Mouse (Mus musculus): ENCODE results near the gene Ankrd44.

Ankrd44 gene

GRCm38 (mm10) chr1:54882856-54883467, 43.2 kb downstream of the Ankrd44 start:
- no peak for DNase-seq

DNA sequence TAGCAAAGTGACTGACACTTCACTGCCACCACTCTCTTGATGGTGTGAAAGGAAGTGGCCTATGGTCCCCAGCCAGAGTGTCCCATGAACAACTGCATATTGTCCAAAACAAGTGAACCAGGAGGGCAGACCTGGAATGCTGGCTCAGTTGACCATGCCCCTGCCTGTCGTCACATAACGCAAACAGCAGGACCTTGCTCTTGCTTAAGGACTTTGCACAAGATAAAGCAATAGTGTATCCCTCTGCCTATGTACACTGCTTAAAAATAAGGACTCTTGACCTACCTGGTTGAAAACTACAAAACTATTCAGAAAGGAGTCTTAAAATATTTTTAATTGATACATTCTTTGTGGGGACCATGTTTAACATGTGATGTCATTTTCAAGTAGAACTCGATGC, 44.7 kb downstream of the Ankrd44 start:
- no peak for DNase-seq

GRCm38 (mm10) chr1:54877423-54878073, 48.6 kb downstream of the Ankrd44 start:
- DNase-seq, result no peak

- DNase-seq, result no peak
Measured at GRCm38 (mm10) chr1:54877014-54877413, 49.2 kb downstream of the Ankrd44 start.

DNA sequence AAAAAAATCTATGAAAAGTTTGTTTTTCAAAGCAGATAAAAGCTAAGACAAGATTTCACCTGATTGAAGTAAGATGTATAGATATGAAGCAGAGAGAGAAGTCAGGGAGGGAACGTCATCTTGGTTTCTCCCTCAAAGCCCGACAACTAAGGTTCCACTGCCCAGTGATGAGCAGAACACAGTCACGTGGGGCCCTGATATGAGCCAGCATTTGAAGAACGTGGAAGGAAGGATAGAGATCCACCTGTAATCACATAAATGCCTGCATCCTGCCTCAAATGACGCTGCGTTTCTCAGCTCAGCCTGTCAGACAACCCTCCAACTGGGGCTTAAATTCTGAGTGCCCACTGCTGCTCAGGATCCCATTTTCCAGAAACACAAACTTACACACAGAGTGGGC, 52.1 kb downstream of the Ankrd44 start:
- DNase-seq, result no peak

GRCm38 (mm10) chr1:54872857-54873616, 53.1 kb downstream of the Ankrd44 start:
- no peak for DNase-seq

DNA sequence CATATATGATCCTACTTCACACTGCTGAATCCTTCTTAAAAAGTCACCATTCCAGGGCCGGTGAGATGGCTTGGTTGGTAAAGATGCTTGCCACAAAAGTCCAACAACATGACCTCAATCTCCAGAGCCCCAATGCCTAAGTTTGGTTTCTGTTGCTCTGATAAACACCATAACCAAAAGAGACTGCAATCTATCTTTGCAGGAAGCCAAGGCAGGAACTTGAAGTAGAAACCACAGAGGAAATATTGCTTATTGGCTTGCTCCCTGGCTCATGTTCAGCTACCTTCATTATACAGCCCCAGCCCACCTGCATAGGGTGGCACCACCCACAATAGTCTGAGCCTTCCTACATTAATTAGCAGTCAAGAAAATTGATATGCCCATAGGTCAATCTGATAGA, 54.9 kb downstream of the Ankrd44 start:
- peak; percentile 25 to 27 for DNase-seq

- DNase-seq, result no peak
Measured at GRCm38 (mm10) chr1:54870634-54871033, 55.6 kb downstream of the Ankrd44 start.

DNA sequence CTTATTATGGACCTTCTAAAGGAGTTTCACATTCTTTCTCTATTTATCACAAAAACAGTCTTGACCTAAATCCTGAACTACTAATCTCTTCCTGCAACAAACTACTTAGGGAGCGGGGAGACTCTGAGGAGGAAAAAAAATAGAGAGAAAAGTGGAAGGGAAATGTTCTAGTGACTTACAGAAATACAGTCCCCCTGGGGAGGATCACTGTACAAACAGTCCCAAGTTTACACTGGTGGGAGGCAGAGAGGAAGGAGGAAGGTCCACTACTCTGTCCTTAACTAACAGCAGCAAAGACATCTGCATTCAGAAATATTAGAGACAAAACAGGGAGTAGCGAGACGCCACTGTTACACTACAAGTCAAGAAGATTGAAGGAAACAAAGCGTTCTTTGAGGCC, 59.0 kb downstream of the Ankrd44 start:
- DNase-seq, result no peak

DNA sequence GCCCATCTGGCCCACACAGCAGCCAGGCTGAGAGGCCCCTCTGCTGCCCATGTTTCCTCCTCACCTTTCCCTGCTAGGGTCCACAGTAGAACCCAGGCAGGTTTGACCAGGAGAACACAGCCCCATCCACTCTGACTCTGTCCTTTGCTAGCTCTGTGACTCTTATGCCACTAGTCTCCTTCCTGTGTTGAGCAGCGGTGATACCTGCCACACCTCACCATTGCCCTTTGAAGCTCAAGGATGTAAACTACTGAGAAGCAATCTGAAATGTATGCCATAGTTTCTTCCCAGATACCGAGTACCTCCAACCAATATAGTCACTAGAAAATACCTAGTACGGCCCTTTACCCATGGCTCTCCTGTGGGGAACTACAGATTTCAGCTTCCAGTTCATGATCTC, 60.1 kb downstream of the Ankrd44 start:
- no peak for DNase-seq

DNA sequence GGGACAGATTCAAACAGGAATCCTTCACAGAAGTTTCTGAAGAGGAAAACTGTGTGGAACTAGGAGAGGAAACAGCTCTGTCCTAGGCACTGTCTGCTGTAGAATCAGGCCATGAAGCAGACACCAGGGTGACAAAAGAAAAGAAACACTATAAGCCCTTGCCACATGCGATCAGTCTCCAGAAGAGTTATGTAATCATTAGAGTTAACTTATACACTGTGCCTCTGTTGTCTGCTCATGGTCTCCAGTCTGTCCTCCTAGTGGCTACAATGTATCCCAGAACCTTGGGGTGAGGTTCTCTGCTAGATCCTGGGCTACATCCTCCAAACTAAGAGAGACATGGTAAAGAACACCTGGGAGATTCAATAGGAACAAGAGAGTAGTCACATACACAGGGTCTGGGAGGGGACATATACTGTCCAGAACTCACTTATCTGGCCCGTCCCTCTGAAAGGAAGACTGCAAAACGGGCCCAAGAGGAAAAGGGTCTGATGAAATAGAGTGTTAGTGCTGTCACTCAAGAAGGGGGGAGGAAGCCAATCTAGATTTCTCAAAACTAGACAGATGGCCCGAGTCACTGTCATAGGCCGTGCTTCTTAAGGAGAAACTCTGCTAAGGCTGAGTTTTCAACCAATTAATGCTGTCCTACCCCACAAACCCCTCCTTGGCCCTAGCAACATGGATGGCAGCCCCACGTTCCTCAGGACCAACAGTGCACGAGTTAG, 61.1 kb downstream of the Ankrd44 start:
- DNase-seq, result no peak

- no peak for DNase-seq
Measured at GRCm38 (mm10) chr1:54860361-54860760, 65.8 kb downstream of the Ankrd44 start.

DNA sequence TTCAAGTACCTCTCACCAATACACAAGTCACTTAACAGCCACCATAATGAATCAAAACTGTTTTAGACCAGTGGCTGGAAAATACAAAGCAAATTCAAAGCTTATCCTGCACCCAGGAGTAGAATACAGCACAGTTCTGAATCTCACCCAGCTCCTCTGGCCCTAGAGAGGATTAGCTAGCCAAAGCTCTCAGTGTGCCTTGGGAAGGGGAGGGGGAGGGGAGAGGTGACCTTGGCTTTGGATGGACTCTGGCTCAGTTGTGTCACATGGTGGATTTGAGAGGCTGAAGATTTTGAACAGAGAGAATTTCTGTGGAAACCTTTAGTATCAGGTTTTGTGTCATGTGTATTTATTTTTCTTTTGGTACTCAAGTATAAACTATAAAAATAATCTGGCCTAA, 66.3 kb downstream of the Ankrd44 start:
- no peak for DNase-seq

GRCm38 (mm10) chr1:54858898-54859297, 67.3 kb downstream of the Ankrd44 start:
- no peak for DNase-seq

DNA sequence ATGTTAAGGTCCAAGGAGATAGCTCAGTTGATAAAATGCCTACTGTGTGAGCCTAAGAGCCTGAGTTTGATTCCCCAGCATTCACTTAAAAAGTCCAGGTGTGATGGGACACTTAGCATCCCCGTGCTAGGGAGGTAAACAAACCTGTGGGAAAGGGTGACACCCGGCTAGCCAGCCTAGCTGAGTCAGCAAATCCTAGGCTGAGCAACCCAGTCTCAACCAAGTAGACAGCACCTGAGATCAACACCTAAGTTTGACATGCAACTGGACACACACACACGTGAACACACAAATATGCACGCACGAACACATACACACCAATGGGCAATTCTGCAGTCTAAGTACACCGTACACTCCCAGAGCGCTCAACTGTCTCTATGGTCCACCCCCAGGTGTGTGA, 69.7 kb downstream of the Ankrd44 start:
- no peak for DNase-seq

- DNase-seq, result no peak
Measured at GRCm38 (mm10) chr1:54855970-54856369, 70.2 kb downstream of the Ankrd44 start.

- DNase-seq, result no peak
Measured at GRCm38 (mm10) chr1:54854388-54854787, 71.8 kb downstream of the Ankrd44 start.

GRCm38 (mm10) chr1:54853311-54854000, 72.7 kb downstream of the Ankrd44 start:
- DNase-seq, result no peak

GRCm38 (mm10) chr1:54851610-54852009, 74.6 kb downstream of the Ankrd44 start:
- DNase-seq, result no peak

GRCm38 (mm10) chr1:54850077-54850476, 76.1 kb downstream of the Ankrd44 start:
- no peak for DNase-seq

GRCm38 (mm10) chr1:54847238-54847637, 78.9 kb downstream of the Ankrd44 start:
- no peak for DNase-seq

- no peak for DNase-seq
Measured at GRCm38 (mm10) chr1:54846346-54847000, 79.7 kb downstream of the Ankrd44 start.
